Mouse (Mus musculus) midbrain, embryonic 15.5 days (tissue): ENCODE results near the gene Nkain2. TPM values are rescaled to one million over a fixed set of nuclear protein-coding genes. Genes with fewer than 3 reads are reported as not detected.

ENCODE experiments used
- ATAC-seq: fragments of 200-750 bp; cut with Nextera tagmentation; replicated peaks from 2 replicates; pipeline ENCODE4 v1.8.0; 2017; ENCODE audit warnings: moderate TSS enrichment
- H3K27ac ChIP-seq: fragments of 300-500 bp; sonication (generic); 2 replicates; pipeline ENCODE4 v1.5.1; 2015; ENCODE audit warnings: mild to moderate bottlenecking, inconsistent platforms
- H3K27me3 ChIP-seq: fragments of 300-500 bp; sonication (generic); replicated peaks from 2 replicates; pipeline ENCODE4 v1.6.1; 2015; ENCODE audit warnings: inconsistent platforms
- H3K36me3 ChIP-seq: fragments of 300-500 bp; sonication (generic); replicated peaks from 2 replicates; pipeline ENCODE4 v1.6.1; 2015; ENCODE audit warnings: inconsistent platforms
- H3K4me1 ChIP-seq: fragments of 300-500 bp; sonication (generic); 2 replicates; pipeline ENCODE4 v1.6.1; 2015; ENCODE audit warnings: inconsistent platforms
- H3K4me2 ChIP-seq: fragments of 300-500 bp; sonication (generic); 2 replicates; pipeline ENCODE4 v1.6.1; 2015; ENCODE audit warnings: inconsistent platforms, mild to moderate bottlenecking, moderate library complexity
- H3K4me3 ChIP-seq: fragments of 300-500 bp; sonication (generic); 2 replicates; pipeline ENCODE4 v1.5.1; 2015; ENCODE audit warnings: mild to moderate bottlenecking, inconsistent platforms
- H3K9ac ChIP-seq: fragments of 300-500 bp; sonication (generic); 2 replicates; pipeline ENCODE4 v1.6.1; 2015; ENCODE audit warnings: mild to moderate bottlenecking, inconsistent platforms
- H3K9me3 ChIP-seq: fragments of 300-500 bp; sonication (generic); 2 replicates; pipeline ENCODE4 v1.6.1; 2016; ENCODE audit warnings: inconsistent platforms
- WGBS: fragments of 180-500 bp; shearing (Covaris S2); methylation state at CpG from one replicate; pipeline ENCODE4 v1.1.7; 2015; ENCODE audit warnings: mixed read lengths; 5-methylcytosine and 5-hydroxymethylcytosine counted together
- polyA plus RNA-seq: library from polyadenylated mRNA; unstranded; fragments of >200 nt; fragmentation: Nextera tagmentation; extraction: Ambion mirVana; gene quantifications from 2 replicates; pipeline ENCODE4 v1.2.1, GENCODE M21; 2015

Gene Nkain2
- polyA plus RNA-seq, 1 experiment from 2014 or later = 13.5 TPM

GRCm38 (mm10) chr10:32536057-32536456 is 354.2 kb downstream of the Nkain2 start:
- Histone ChIP-seq H3K27me3 (no peaks in the 10 kb centered on the region), H3K9me3 (no peaks in the 10 kb centered on the region), H3K4me2 (no peak overlapping the region), H3K4me1 (no peaks in the 10 kb centered on the region), H3K9ac (no peak overlapping the region), H3K27ac (no peak overlapping the region), H3K36me3 (no peaks in the 10 kb centered on the region), H3K4me3 (no peak overlapping the region)
- WGBS = 50% methylated on average over 1 of the region's 1 CpGs
- no peak for ATAC-seq

- H3K27me3 ChIP-seq = no peaks in the 10 kb centered on the region
- 89% methylated on average over 1 of the region's 1 CpGs for WGBS
- H3K36me3 ChIP-seq = no peaks in the 10 kb centered on the region
- H3K4me1 ChIP-seq = no peaks in the 10 kb centered on the region
- ATAC-seq = no peak
- H3K9ac ChIP-seq = no peak overlapping the region
- no peak overlapping the region for H3K27ac ChIP-seq
- H3K4me2 ChIP-seq = no peak overlapping the region
- H3K4me3 ChIP-seq = no peak overlapping the region
- H3K9me3 ChIP-seq = no peaks in the 10 kb centered on the region
Observed at GRCm38 (mm10) chr10:32510821-32511220, 379.4 kb downstream of the Nkain2 start.

- H3K9ac ChIP-seq = no peak overlapping the region
- no peaks in the 10 kb centered on the region for H3K36me3 ChIP-seq
- no peak overlapping the region for H3K4me3 ChIP-seq
- no peak overlapping the region for H3K27ac ChIP-seq
- no peaks in the 10 kb centered on the region for H3K4me1 ChIP-seq
- H3K27me3 ChIP-seq = no peaks in the 10 kb centered on the region
- 84% methylated on average over 1 of the region's 1 CpGs for WGBS
- H3K4me2 ChIP-seq = no peak overlapping the region
- no peaks in the 10 kb centered on the region for H3K9me3 ChIP-seq
- ATAC-seq = no peak
Observed at GRCm38 (mm10) chr10:32494591-32495182, 395.6 kb downstream of the Nkain2 start.

- Histone ChIP-seq H3K27ac (no peak overlapping the region), H3K4me1 (no peaks in the 10 kb centered on the region), H3K9ac (no peak overlapping the region), H3K4me3 (no peak overlapping the region), H3K9me3 (no peaks in the 10 kb centered on the region), H3K27me3 (no peaks in the 10 kb centered on the region), H3K36me3 (no peaks in the 10 kb centered on the region), H3K4me2 (no peak overlapping the region)
- no peak for ATAC-seq
- WGBS = 79% methylated on average over 1 of the region's 1 CpGs
Observed at GRCm38 (mm10) chr10:32493600-32493999, 396.7 kb downstream of the Nkain2 start.

- H3K4me1 ChIP-seq = no peaks in the 10 kb centered on the region
Observed at GRCm38 (mm10) chr10:32462726-32463125, 427.5 kb downstream of the Nkain2 start.

DNA sequence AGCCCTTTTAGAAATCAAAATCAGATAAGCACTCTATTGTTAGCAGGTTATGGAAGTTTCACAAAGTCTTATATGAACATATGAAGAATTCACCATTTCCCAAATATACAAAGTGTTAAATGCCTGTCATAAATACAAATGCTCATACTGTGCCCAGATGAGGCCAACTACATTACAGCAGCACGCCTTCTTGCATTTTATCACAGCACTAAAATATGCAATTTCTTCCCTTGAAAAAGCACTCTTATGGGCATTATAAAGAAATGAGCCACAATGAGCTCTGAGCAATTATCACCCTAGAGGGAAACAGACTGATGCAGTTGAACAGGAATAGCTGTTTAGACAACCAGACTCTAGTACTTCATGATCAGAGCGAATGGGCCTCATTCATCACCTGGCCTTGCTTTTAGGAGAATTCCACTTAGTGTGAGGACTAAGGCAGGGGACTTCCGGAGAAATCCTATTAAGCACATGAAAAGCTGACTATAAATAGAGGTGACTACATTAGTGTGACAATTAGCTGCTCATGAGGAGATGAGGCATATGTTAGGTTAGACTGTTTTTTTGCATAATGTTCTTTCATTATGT is 450.2 kb downstream of the Nkain2 start:
- Histone ChIP-seq H3K4me1 (no peaks in the 10 kb centered on the region), H3K9me3 (no peaks in the 10 kb centered on the region), H3K27ac (no peak overlapping the region), H3K27me3 (no peaks in the 10 kb centered on the region), H3K9ac (no peak overlapping the region), H3K36me3 (no peaks in the 10 kb centered on the region), H3K4me2 (no peak overlapping the region), H3K4me3 (no peak overlapping the region)
- ATAC-seq = no peak
- 77% methylated on average over 3 of the region's 3 CpGs for WGBS

More at GRCm38 (mm10) chr10:32462726-32463125, 427.5 kb downstream of the Nkain2 start:
- Histone ChIP-seq H3K27ac (no peak overlapping the region), H3K9ac (no peak overlapping the region), H3K9me3 (no peaks in the 10 kb centered on the region), H3K27me3 (no peaks in the 10 kb centered on the region), H3K4me2 (no peak overlapping the region), H3K36me3 (no peaks in the 10 kb centered on the region), H3K4me3 (no peak overlapping the region)
- ATAC-seq = no peak
- whole genome bisulfite sequencing = 71% methylated on average over 2 of the region's 2 CpGs

DNA sequence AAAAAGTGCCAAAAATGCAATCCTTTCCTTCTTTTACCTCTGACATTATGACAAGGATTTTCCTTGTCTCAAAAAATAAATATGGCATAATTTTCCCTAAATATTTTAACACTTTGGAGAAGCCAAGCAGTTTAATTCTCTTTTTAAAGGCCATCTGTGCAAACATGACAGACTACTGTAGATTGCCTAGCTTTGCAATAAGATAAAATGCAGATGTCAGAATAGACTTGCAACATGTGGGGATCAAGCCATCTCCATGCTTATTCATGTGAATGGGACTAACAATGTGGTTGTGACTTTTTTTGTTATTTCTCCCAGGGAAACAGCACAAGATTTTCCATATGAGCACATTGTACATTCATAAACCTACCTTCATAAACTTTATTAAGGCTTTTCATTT is 476.0 kb downstream of the Nkain2 start:
- Histone ChIP-seq H3K4me1 (no peaks in the 10 kb centered on the region), H3K9ac (no peak overlapping the region), H3K36me3 (no peaks in the 10 kb centered on the region), H3K9me3 (no peaks in the 10 kb centered on the region), H3K27ac (no peak overlapping the region), H3K27me3 (no peaks in the 10 kb centered on the region), H3K4me2 (no peak overlapping the region), H3K4me3 (no peak overlapping the region)
- no peak for ATAC-seq

DNA sequence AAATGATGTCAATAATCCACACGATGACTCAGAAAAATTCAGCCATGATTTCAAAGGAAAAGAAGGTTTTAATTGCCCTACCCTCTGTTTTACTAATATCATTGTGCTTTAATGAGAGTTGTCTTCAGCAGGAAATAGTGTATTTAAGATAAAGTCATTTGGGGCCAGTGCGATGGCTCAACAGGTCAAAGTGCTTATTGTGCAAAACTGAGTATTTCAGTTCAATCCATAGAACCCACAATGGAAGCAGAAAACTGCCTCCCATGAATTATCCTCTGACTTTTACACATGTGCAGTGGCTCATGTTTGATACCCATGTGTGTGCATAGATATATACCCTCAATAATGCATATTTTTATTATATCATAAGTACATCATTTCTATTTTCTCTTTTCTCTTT is 478.9 kb downstream of the Nkain2 start:
- Histone ChIP-seq H3K9ac (no peak overlapping the region), H3K4me2 (no peak overlapping the region), H3K4me1 (no peaks in the 10 kb centered on the region), H3K27ac (no peak overlapping the region), H3K9me3 (no peaks in the 10 kb centered on the region), H3K27me3 (no peaks in the 10 kb centered on the region), H3K36me3 (no peaks in the 10 kb centered on the region), H3K4me3 (no peak overlapping the region)
- WGBS = 87% methylated on average over 2 of the region's 2 CpGs
- ATAC-seq = no peak

DNA sequence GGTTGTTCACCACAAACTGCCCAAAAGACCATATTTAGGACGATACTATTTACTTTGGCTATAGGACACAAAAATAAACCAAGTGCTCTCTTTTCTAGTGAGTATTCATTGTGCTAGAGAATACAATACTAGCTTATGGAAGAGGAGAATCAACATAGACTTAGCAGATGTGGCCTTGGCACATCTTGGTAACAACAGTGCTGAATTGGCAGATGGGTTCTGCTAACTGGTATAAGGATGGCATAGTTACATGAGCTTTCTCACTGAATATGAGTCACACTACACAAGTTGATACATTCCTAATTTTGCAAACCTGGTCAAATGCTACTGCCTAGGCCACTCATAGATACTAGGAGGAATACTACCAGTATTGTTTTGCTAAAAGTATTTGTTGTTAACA is 489.3 kb downstream of the Nkain2 start:
- no peaks in the 10 kb centered on the region for H3K9me3 ChIP-seq
- WGBS = 83% methylated on average over 1 of the region's 1 CpGs
- no peak overlapping the region for H3K4me3 ChIP-seq
- H3K4me1 ChIP-seq = no peaks in the 10 kb centered on the region
- H3K9ac ChIP-seq = no peak overlapping the region
- H3K36me3 ChIP-seq = no peaks in the 10 kb centered on the region
- no peaks in the 10 kb centered on the region for H3K27me3 ChIP-seq
- no peak overlapping the region for H3K27ac ChIP-seq
- H3K4me2 ChIP-seq = no peak overlapping the region
- no peak for ATAC-seq

- Histone ChIP-seq H3K4me1 (no peaks in the 10 kb centered on the region), H3K9ac (no peak overlapping the region), H3K27me3 (no peaks in the 10 kb centered on the region), H3K27ac (no peak overlapping the region), H3K4me2 (no peak overlapping the region), H3K4me3 (no peak overlapping the region), H3K36me3 (no peaks in the 10 kb centered on the region), H3K9me3 (no peaks in the 10 kb centered on the region)
- no peak for ATAC-seq
- 92% methylated on average over 1 of the region's 1 CpGs for WGBS
Observed at GRCm38 (mm10) chr10:32393859-32394521, 496.3 kb downstream of the Nkain2 start.

- Histone ChIP-seq H3K27ac (no peak overlapping the region), H3K36me3 (no peaks in the 10 kb centered on the region), H3K9ac (no peak overlapping the region), H3K27me3 (no peaks in the 10 kb centered on the region), H3K9me3 (no peaks in the 10 kb centered on the region), H3K4me3 (no peak overlapping the region), H3K4me2 (no peak overlapping the region), H3K4me1 (no peaks in the 10 kb centered on the region)
- ATAC-seq = no peak
- 94% methylated on average over 1 of the region's 1 CpGs for WGBS
Observed at GRCm38 (mm10) chr10:32393326-32393725, 496.9 kb downstream of the Nkain2 start.

DNA sequence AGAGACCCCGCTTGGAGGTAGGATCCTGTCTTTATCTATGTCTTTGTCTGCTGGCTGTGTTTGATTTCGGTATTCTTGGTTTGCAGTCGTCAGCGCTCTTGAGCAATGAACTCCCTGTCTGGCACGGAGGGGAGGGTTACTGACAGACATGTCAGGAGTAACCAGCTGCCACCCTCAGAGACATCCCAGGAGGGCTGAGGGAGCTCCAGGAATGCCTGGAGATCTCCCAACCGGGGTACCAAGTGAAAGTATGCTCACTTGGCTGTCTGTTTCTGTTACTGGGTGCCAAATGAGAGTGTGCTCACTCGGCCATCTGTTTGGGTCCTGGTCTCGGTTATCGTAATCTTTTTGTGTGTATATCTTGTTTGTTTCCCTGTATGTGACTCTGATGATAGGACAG is 577.5 kb downstream of the Nkain2 start:
- no peaks in the 10 kb centered on the region for H3K9me3 ChIP-seq
- no peak overlapping the region for H3K9ac ChIP-seq
- no peak overlapping the region for H3K4me3 ChIP-seq
- H3K27ac ChIP-seq = no peak overlapping the region
- no peak for ATAC-seq
- 93% methylated on average over 9 of the region's 9 CpGs for WGBS
- no peak overlapping the region for H3K4me2 ChIP-seq
- no peaks in the 10 kb centered on the region for H3K36me3 ChIP-seq
- no peaks in the 10 kb centered on the region for H3K27me3 ChIP-seq
- no peaks in the 10 kb centered on the region for H3K4me1 ChIP-seq
